Mouse (Mus musculus): ENCODE results near the gene Npnt.

Npnt gene

DNA sequence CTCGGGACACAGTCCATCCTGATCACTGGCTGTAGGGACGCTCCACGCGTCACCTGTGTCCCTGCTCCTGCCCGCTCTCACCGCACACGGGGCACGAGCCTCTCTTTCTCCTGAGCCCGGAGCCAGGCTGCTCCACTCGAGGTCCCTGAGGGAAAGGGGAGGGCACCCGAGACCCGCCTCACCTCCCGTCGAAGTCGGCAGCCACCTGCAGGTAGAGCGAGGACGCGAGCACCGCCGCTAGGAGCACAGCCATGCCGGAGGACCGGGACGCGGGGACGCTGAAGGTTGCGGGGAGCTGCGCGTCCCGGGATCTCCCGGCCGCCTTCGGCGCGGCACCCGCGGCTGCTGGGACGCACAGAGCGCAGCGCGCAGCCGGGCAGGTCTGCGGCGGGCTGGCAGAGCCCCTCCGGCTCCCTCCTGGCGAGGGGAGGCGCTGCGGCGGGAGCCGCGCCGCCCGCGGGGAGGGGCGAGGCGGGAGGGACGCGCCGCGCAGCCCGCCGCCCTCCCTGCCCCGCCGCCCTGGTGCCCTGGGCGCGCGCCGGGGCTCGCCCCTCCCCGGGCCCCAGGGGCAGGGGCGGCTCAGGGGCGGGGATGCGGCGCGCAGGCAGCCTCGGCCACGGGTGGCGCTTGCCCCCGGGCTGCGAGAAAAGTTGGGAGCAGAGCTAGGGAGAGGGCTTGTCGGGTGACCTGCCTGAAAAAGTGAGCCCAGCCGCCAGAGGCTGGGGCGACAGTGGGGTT, at the start of gene Npnt:
Gene Npnt (minus strand): TSS at position 501 of the 738 bp plus-strand sequence.
- no peak for DNase-seq (ENCODE audit: low read depth)

GRCm38 (mm10) chr3:132996299-132996698, 46.2 kb upstream of the Npnt start:
- DNase-seq (ENCODE audit: low read depth), result no peak

- DNase-seq (ENCODE audit: low read depth), result no peak
Measured at GRCm38 (mm10) chr3:132995904-132996267, 45.8 kb upstream of the Npnt start.

DNA sequence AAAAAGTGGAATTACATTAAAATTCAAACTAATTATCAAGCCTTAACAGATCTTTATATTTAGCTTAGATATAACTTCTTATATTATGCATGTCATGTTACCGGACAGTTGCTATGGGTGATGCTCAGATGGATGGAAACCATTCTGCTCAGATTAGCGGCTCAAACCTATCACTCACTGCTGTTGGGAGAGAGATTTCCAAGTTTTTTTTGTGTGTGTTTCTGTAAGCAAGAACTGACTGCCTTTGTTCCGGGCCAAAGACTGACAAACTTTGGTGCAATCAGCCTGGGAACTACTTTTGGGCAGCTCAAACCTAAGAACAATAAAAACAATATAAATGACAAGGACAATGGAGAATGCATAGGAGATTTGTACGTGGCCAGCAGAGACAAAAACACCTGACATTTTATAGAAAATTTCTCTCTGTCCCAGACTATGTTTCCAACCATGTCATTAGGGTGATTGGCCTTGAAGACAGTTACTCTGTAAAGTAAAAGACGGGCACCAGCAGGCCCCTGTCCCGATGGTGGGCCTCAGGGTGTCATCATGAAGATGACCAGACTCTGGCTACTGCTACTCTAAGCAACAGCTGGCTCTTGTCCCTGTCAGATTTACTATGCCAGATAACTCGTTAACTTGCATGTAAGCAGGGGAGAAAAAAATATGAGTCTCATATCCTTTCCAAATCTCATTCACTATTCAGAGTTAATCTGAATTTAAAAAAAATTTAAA, 45.2 kb upstream of the Npnt start:
- DNase-seq (ENCODE audit: low read depth), result no peak

DNA sequence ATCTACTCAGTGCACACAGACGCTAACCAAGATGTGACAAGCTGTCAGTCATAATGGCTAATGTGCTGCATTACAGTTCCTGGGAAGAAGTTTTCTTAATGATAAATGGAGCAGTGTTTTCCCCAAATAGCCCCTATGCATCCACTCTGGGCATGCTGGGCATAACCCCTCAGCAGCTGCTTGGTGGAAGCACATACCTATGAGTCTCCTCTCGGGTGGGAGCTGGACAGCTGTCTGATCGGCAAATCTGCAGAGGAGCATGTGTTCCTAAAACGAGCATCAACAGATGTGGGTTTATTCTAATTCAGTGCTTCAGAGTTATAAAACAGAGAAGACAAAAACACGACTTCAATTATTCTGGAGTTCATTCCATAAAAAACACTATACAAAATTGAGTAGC, 36.1 kb upstream of the Npnt start:
- DNase-seq (ENCODE audit: low read depth), result no peak

- DNase-seq (ENCODE audit: low read depth), result no peak
Measured at GRCm38 (mm10) chr3:132983845-132984485, 33.9 kb upstream of the Npnt start.

- DNase-seq (ENCODE audit: low read depth), result no peak
Measured at GRCm38 (mm10) chr3:132981968-132982367, 31.9 kb upstream of the Npnt start.

- DNase-seq (ENCODE audit: low read depth), result peak; percentile 3
Measured at GRCm38 (mm10) chr3:132979781-132980461, 29.8 kb upstream of the Npnt start.

GRCm38 (mm10) chr3:132966255-132966654, 16.2 kb upstream of the Npnt start:
- no peak for DNase-seq (ENCODE audit: low read depth)

- DNase-seq (ENCODE audit: low read depth), result no peak
Measured at GRCm38 (mm10) chr3:132964715-132965507, 14.8 kb upstream of the Npnt start.

GRCm38 (mm10) chr3:132962631-132963361, 12.7 kb upstream of the Npnt start:
- DNase-seq (ENCODE audit: low read depth), result no peak

DNA sequence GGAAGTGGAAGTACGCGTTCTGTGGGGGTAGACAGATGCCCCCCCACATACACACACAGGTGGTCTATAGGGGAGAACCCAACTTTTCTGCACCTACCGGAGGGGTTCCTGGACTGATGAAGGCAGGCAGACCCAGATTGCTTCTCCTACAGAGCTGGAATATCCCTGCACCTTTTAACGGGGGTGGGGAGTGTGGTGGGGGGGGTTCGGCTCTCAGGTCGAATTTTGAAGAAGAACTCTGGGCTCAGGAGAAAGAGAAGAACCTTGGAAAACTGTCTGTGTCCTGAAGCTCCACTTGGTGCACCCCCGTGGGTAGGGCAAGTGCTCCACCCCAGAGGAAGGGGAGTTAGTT, 414 bp upstream of the Npnt start:
- no peak for DNase-seq (ENCODE audit: low read depth)

DNA sequence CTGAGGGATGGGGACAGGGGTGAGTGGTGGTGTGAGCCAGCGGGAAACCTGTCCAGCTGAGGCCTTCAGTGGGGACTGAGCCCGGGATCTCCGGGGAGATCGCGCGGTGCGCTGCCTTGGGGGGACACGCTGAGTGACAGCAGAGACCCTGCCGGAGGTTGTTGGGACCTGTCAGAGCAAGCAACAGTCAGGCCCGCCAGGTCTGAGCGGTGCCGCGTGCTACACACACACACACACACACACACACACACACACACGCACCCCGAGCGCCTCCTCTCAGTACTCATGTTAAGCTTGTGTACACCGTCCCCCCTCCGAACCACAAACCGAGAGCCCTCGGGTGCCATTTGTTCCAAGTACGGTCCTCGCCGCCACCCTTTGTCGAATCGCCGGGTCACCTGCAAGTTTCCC, 706 bp downstream of the Npnt start:
- DNase-seq (ENCODE audit: low read depth), result no peak

DNA sequence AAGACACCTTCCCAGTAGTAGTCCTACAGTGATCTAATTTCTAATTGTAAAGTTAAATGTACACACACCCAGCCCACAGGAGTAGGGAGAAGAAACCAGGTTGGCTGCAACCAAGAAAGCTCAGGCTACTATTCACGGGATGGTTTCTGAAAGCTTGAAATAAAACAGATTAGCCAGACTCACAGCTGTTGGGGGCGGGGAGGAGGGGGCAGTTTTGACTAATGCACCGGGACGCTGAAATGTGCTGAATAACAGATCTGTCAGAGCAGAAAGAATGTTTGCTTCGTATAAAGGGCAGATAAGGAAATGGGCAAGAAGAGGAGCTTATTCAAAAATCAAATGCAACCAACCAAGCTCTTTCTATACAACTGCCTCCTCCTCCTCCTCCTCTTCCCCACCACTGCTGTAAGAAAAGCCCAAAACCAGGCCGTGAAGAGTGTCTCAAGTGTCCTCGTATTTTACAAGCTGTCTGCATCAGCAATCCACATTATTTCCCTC, 1.7 kb downstream of the Npnt start:
- no peak for DNase-seq (ENCODE audit: low read depth)

DNA sequence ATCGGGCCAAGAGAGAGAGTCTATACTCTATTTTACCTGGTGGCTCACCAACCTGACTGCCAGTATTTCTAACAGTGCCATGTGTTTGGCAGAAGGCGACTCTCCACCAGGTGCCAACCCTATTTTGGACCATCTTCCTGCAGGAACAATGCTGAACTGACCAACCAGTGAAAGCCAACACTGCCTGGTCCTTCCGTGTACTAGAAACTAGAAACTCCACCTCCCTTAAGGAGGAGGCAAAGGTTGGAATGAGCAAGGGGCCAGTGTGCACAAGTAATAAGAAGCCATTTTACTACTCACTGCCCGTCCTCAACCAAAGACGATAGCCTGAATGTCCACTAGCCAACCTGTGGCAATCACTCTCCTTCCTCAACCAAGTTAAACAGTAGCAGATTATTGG, 4.0 kb downstream of the Npnt start:
- DNase-seq (ENCODE audit: low read depth), result no peak

DNA sequence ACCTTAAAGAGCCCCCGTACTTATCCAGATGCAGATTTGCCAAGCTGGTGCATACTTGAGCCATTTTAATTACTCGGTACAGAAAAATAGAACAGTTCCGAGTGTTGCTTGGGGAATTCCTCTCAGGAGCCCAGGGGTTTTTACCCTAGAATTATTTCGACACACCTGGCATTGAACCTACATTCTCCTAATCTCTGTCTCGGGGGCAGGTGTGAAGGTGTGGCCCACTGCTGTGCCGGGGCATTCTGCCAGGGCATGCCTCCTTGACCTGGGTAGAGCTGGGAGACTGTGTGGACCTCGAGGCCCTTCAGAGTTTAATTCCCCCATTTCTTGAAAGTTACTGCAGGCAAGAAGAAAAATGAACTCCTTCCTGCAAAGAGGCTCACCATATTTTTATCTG, 4.4 kb downstream of the Npnt start:
- DNase-seq (ENCODE audit: low read depth), result no peak

GRCm38 (mm10) chr3:132944609-132945008, 5.5 kb downstream of the Npnt start:
- no peak for DNase-seq (ENCODE audit: low read depth)

DNA sequence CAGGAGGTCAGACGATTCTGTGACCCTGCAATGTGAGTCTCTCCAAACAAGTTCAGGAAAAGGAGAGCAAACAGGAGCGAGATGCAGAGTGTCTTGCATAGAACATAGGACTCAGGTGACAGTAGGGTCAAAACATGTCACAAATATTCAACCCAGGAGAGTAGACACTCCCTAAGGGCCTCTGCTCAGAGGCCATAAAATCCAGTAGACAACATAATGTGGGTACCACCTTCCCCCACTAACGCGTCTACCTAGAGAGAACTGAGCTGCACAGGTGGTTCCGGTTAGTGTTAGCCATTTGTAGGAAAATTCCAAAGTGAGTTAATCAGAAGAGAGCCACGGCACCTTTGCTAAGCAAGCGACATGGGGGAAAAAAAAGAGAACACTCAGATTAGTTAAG, 5.9 kb downstream of the Npnt start:
- DNase-seq (ENCODE audit: low read depth), result no peak

GRCm38 (mm10) chr3:132942778-132943177, 7.3 kb downstream of the Npnt start:
- no peak for DNase-seq (ENCODE audit: low read depth)

DNA sequence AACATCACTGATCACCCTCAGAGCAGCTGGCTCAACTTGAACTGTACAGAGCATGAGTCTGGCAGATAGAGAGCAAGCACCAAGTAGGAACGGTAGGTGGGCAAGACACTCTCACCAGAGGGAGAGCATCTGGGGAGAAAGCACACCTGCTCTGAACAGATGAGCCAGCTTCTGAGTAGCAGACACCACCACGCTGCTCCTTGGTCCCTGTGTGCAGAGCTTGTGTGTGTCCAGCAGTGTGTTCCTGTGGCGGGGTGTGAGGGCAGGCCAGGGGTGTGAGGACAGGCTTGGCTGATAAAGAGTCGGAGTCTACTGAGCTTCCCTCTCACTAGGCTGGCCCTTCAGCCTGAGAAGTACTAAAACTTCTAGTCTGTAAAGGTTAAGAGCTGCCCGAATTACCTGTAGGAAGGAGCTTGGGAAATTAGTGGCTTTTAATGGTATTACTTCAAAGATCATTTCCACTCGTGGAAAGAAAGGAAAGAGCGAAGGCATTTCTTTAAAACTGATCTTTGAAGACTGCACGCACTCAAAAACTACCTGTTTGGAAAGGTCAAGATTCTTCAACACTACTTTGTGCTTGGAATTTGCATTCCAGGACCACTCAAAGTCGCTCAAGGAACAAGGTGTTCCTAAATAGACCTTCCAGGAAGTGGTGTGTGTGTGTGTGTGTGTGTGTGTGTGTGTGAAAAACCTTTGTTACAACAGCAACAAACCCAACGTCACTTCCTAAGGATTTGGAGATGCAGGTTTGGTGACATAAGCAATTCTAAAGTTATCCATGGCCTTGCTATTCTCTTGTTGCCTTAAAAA, 9.7 kb downstream of the Npnt start:
- DNase-seq (ENCODE audit: low read depth), result no peak

Data from c-Kit-positive CD71-positive TER-119-negative erythroid progenitor cells, embryonic 14.5 days (primary cell).